Mouse (Mus musculus): ENCODE measurements around the gene Ccm2. TPM values are rescaled to one million over a fixed set of nuclear protein-coding genes. Genes with fewer than 3 reads are reported as not detected.

Gene Ccm2
- total RNA-seq, 2 experiments from 2014 or later, result 40.2 to 50.8 TPM

Other genes with a start within 250 kb of the Ccm2 start
- 10 to 100 TPM; 35.6 to 40.1 TPM for gene Zmiz2, start 157.8 kb upstream of the Ccm2 start, total RNA-seq (2021)
- 1,000 to 10,000 TPM; 1,218 to 1,228 TPM for gene Ppia, start 131.4 kb upstream of the Ccm2 start, total RNA-seq (2021)
- 10 to 100 TPM; 96.2 to 97.0 TPM for gene H2afv, start 102.4 kb upstream of the Ccm2 start, total RNA-seq (2021)
- 10 to 100 TPM; 84.0 to 90.4 TPM for gene Purb, start 71.0 kb upstream of the Ccm2 start, total RNA-seq (2021)
- 1 to 10 TPM; 3.0 to 3.4 TPM for gene Myo1g, start 25.9 kb upstream of the Ccm2 start, total RNA-seq (2021)
- gene Nacad, start 59.2 kb downstream of the Ccm2 start, total RNA-seq (2021), result 1 to 10 TPM; 2.0 to 2.2 TPM
- gene Tbrg4, start 79.2 kb downstream of the Ccm2 start, total RNA-seq (2021), result 10 to 100 TPM; 55.1 to 59.1 TPM
- not detected for gene Wap, start 91.8 kb downstream of the Ccm2 start, total RNA-seq (2021)
- 1 to 10 TPM in 1 of 2 experiments, under 1 TPM in 1; 0.98 to 1.7 TPM for gene Ramp3, start 111.6 kb downstream of the Ccm2 start, total RNA-seq (2021)

All from gastrocnemius, postnatal 4 days (tissue).